Mouse (Mus musculus) left cerebral cortex, postnatal 4 days (tissue): Measurements from ENCODE around the gene Tchh. TPM values are rescaled to one million over a fixed set of nuclear protein-coding genes. Genes with fewer than 3 reads are reported as not detected.

Experiments
- DNase-seq: peaks from one replicate; pipeline ENCODE4 v3.0.0-alpha.2; 2022
- intact Hi-C: fragments of 180-260 bp; cut with DNase I; formaldehyde crosslinking; loops from one replicate; pipeline ENCODE4 v1.15.1; 2025
- total RNA-seq, 2 experiments: library from RNA; stranded (reverse); gene quantifications; 2 replicates each; pipeline ENCODE4 v1.2.3; 2021

Gene Tchh
- 1 to 10 TPM in 1 of 2 experiments, under 1 TPM in 1; 0.96 to 1.1 TPM for total RNA-seq

- intact Hi-C loops = loop anchor here (10.0 kb wide), 1 partner anchor 77 kb away; no protein-coding TSS in a partner anchor
- no peak for DNase-seq
These were observed at the start of gene Tchh for GRCm38 (mm10) chr3:93442030-93442429. Gene Tchh, plus strand, starts transcription at chr3:93442330.

- DNase-seq = no peak
- intact Hi-C loops = no loop called here
These were observed 48.8 kb upstream of the Tchh start, which contains the start of gene Rptn for GRCm38 (mm10) chr3:93393366-93393765. Gene Rptn, plus strand, starts transcription at chr3:93393699.

- intact Hi-C loops = loop anchor here (10.0 kb wide), 1 partner anchor 269 kb away; no protein-coding TSS in a partner anchor
These were observed 38.2 kb upstream of the Tchh start for GRCm38 (mm10) chr3:93403936-93404335.

GRCm38 (mm10) chr3:93406992-93407391 is 35.1 kb upstream of the Tchh start:
- intact Hi-C loops = loop anchor here (10.0 kb wide), 1 partner anchor 272 kb away; no protein-coding TSS in a partner anchor

More at GRCm38 (mm10) chr3:93403936-93404335, 38.2 kb upstream of the Tchh start:
- no peak for DNase-seq

GRCm38 (mm10) chr3:93411905-93412304 is 30.2 kb upstream of the Tchh start:
- intact Hi-C loops = no loop called here
- DNase-seq = no peak

More at GRCm38 (mm10) chr3:93406992-93407391, 35.1 kb upstream of the Tchh start:
- peak; percentile 1 for DNase-seq

GRCm38 (mm10) chr3:93431673-93432072 is 10.5 kb upstream of the Tchh start:
- no peak for DNase-seq
- intact Hi-C loops = no loop called here

- DNase-seq = no peak
- intact Hi-C loops = loop anchor here (10.0 kb wide), 1 partner anchor 79 kb away; no protein-coding TSS in a partner anchor
These were observed 1.5 kb downstream of the Tchh start for GRCm38 (mm10) chr3:93443501-93444101.

GRCm38 (mm10) chr3:93444343-93445164 is 2.4 kb downstream of the Tchh start:
- intact Hi-C loops = loop anchor here (10.0 kb wide), 1 partner anchor 80 kb away; no protein-coding TSS in a partner anchor

GRCm38 (mm10) chr3:93445165-93445705 is 3.1 kb downstream of the Tchh start:
- DNase-seq = no peak
- intact Hi-C loops = loop anchor here (10.0 kb wide), 1 partner anchor 80 kb away; no protein-coding TSS in a partner anchor

More at GRCm38 (mm10) chr3:93444343-93445164, 2.4 kb downstream of the Tchh start:
- DNase-seq = peak; percentile 61

GRCm38 (mm10) chr3:93446128-93446755 is 4.1 kb downstream of the Tchh start:
- intact Hi-C loops = loop anchor here (10.0 kb wide), 1 partner anchor 81 kb away; no protein-coding TSS in a partner anchor
- DNase-seq = peak; percentile 31

- DNase-seq = peak; percentile 8
- intact Hi-C loops = loop anchor here (10.0 kb wide), 1 partner anchor 82 kb away; no protein-coding TSS in a partner anchor
These were observed 4.6 kb downstream of the Tchh start for GRCm38 (mm10) chr3:93446756-93447137.

GRCm38 (mm10) chr3:93447138-93447841 is 5.2 kb downstream of the Tchh start:
- intact Hi-C loops = loop anchor here (10.0 kb wide), 1 partner anchor 82 kb away; no protein-coding TSS in a partner anchor
- DNase-seq = peak; percentile 50

GRCm38 (mm10) chr3:93466556-93466955 is 24.4 kb downstream of the Tchh start:
- intact Hi-C loops = no loop called here
- no peak for DNase-seq

- no peak for DNase-seq
- intact Hi-C loops = no loop called here
These were observed 25.0 kb downstream of the Tchh start for GRCm38 (mm10) chr3:93467130-93467529.

- intact Hi-C loops = no loop called here
- DNase-seq = no peak
These were observed 26.4 kb downstream of the Tchh start, which contains the start of gene Tchhl1 for GRCm38 (mm10) chr3:93468561-93468960. Gene Tchhl1, plus strand, starts transcription at chr3:93468754.

- DNase-seq = no peak
- intact Hi-C loops = no loop called here
These were observed 27.5 kb downstream of the Tchh start for GRCm38 (mm10) chr3:93469629-93470028.

- no peak for DNase-seq
- intact Hi-C loops = no loop called here
These were observed 37.9 kb downstream of the Tchh start for GRCm38 (mm10) chr3:93480053-93480452.

- no peak for DNase-seq
- intact Hi-C loops = no loop called here
These were observed 40.0 kb downstream of the Tchh start for GRCm38 (mm10) chr3:93481982-93482616.

- intact Hi-C loops = no loop called here
- no peak for DNase-seq
These were observed 43.5 kb downstream of the Tchh start for GRCm38 (mm10) chr3:93485611-93486010.
